Mouse (Mus musculus) liver, adult 2 months (tissue): ENCODE data around the gene Ctdspl. TPM values are rescaled to one million over a fixed set of nuclear protein-coding genes. Genes with fewer than 3 reads are reported as not detected.

ENCODE experiments used
- DNase-seq: peaks from one replicate; pipeline ENCODE4 v3.0.0-alpha.2; 2011; ENCODE audit warnings: low read depth, low spot score; ENCODE audit errors: extremely low read depth
- H3K27ac ChIP-seq: fragments of 200-500 bp; replicated peaks from 2 replicates; pipeline ENCODE4 v1.5.1; 2012; ENCODE audit warnings: low read depth, mild to moderate bottlenecking, control low read depth, inconsistent platforms, low read length; ENCODE audit not compliant: insufficient read depth
- H3K27me3 ChIP-seq: fragments of 200-500 bp; 2 replicates; pipeline ENCODE4 v1.6.1; 2012; ENCODE audit warnings: mild to moderate bottlenecking, moderate library complexity, low read length, inconsistent platforms; ENCODE audit not compliant: control insufficient read depth, insufficient read depth
- H3K36me3 ChIP-seq: fragments of 200-500 bp; 2 replicates; pipeline ENCODE4 v1.6.1; 2012; ENCODE audit warnings: low read length, inconsistent platforms; ENCODE audit not compliant: control insufficient read depth, insufficient read depth
- H3K4me1 ChIP-seq: fragments of 200-500 bp; 2 replicates; pipeline ENCODE4 v1.6.1; 2011; ENCODE audit warnings: low read length; ENCODE audit not compliant: control insufficient read depth, insufficient read depth
- H3K4me3 ChIP-seq: fragments of 200-500 bp; 2 replicates; pipeline ENCODE4 v1.5.1; 2011; ENCODE audit warnings: low read depth, mild to moderate bottlenecking, control low read depth, low read length, moderate library complexity; ENCODE audit not compliant: insufficient read depth
- H3K79me2 ChIP-seq: fragments of 200-500 bp; 2 replicates; pipeline ENCODE4 v1.6.1; 2012; ENCODE audit warnings: inconsistent platforms, mild to moderate bottlenecking, low read length, moderate library complexity; ENCODE audit not compliant: control insufficient read depth, insufficient read depth
- H3K9ac ChIP-seq: fragments of 200-500 bp; 2 replicates; pipeline ENCODE4 v1.6.1; 2012; ENCODE audit warnings: low read depth, mild to moderate bottlenecking, control low read depth, inconsistent platforms, low read length
- CTCF ChIP-seq: fragments of 200-500 bp; IDR thresholded peaks from 2 replicates; pipeline ENCODE4 v1.5.1; 2011; ENCODE audit warnings: low read depth, low read length, control low read depth
- POLR2A ChIP-seq: fragments of 200-500 bp; IDR thresholded peaks from 2 replicates; pipeline ENCODE4 v1.6.1; 2011; ENCODE audit warnings: low read length, control low read depth; ENCODE audit not compliant: insufficient read depth; ENCODE audit errors: extremely low read depth
- WGBS: fragments of 180-500 bp; shearing (Covaris S2); methylation state at CpG from one replicate; pipeline ENCODE4 v1.1.7; 2018; 5-methylcytosine and 5-hydroxymethylcytosine counted together
- polyA plus RNA-seq: library from polyadenylated mRNA; depleted of rRNA; stranded (reverse); fragments of >200 nt; gene quantifications from 2 replicates; pipeline ENCODE4 v1.2.3, GENCODE M21; 2012
- total RNA-seq: library from RNA; depleted of rRNA; stranded (reverse); fragments of >200 nt; gene quantifications from 2 replicates; pipeline ENCODE4 v1.2.3, GENCODE M21; 2014

The Ctdspl gene
- total and polyA plus RNA-seq, 2 experiments = 2.5 to 3.5 TPM

DNA sequence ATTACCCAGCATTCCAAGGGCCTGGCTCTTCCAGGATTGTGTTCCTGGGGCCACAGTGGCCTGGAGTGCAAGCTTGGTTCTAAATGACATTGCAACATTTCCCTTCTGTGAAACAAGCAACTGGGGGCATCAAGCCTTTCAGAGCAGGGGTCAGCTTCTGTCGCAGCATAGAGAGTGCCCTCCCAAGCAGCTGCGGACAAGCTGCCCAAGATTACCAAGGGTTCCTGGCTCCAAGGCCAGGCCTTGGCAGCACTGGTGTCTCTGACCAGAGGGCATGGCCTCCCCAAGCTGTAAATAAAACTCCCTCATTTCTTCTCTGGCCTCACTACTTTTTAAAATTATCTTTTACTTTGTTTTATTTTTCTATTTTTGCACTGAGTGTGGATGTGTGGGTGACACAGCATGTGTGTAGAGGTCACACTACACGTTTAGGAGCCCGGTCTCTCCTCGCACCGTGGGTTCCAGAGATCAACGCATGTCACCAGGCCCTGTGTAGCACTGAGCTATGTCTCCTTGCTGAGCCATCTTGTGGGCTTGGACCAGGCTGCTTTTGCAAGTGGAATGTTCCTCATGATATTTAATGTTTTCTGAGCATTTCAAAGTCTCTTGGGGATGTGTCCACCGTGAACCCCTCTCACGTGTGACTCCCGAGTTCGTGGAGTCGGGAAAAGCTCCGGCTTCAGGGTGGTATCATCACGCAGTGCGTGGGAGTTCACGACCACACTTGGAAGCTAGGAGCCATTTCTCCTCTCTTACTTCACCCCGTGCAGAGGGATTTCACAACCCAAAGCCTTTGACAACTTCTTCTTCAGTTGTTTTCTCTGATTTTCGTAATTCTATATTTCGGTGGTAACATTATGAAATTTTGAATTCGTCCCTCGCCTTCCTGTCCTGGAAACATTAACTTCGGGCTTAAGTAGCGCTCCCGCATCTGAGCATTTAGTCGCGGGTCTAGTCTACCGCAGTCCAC, 102.3 kb downstream of the Ctdspl start:
- no peaks in the 10 kb centered on the region for H3K4me1 ChIP-seq
- no peak overlapping the region for H3K9ac ChIP-seq
- TF ChIP-seq CTCF (no peak), POLR2A (no peak)
- H3K27ac ChIP-seq = no peak overlapping the region
- WGBS = 93% methylated on average over 27 of the region's 27 CpGs
- H3K79me2 ChIP-seq = no peaks in the 10 kb centered on the region
- H3K4me3 ChIP-seq = no peak overlapping the region
- H3K36me3 ChIP-seq = no peaks in the 10 kb centered on the region
- DNase-seq = no peak
- no peaks in the 10 kb centered on the region for H3K27me3 ChIP-seq

DNA sequence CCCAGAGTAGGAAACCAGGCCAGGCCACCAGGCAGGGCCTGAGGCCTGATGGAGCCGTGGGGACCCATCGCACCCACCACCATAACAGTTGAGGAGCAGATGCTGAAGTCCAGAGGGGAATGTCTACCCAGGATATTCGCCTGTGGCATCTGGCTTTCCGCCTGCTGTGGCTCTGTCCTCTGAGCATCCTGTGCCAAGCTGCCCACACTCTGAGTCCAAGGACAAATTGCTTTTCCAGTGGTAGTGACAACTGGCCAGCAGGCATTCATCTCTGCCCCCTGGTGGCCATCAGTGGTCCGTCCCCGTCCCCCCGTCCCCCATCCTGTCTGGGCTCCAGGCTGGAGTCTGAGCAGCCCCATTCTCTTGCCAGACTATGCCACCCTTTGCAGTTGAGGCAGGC, 103.3 kb downstream of the Ctdspl start:
- no peaks in the 10 kb centered on the region for H3K4me1 ChIP-seq
- no peak overlapping the region for H3K4me3 ChIP-seq
- H3K79me2 ChIP-seq = no peaks in the 10 kb centered on the region
- peak; percentile 51 for DNase-seq
- TF ChIP-seq CTCF (peak; percentile 88), POLR2A (no peak)
- 45% methylated on average over 7 of the region's 7 CpGs for WGBS
- no peaks in the 10 kb centered on the region for H3K36me3 ChIP-seq
- H3K27me3 ChIP-seq = no peaks in the 10 kb centered on the region
- H3K27ac ChIP-seq = no peak overlapping the region
- no peak overlapping the region for H3K9ac ChIP-seq

DNA sequence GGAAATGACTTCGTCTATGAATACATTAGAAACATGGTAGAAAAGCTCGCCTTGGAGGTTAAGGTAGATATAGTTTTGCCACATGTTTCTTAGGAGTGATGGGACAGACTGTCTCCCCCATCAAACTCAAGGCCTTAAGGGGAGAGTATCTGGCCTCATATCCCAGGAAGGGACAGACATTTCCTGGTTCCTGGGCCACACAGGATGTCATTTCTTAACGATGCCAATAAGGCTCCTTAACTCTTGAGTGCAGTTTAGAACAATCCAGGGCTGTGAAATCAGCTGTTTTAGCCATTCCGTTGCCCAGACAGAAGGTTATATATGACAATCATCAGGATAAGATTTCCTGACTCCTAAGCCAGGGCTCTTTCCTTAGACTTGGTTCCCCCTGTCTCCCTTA, 104.8 kb downstream of the Ctdspl start:
- Histone ChIP-seq H3K79me2 (no peaks in the 10 kb centered on the region), H3K4me3 (no peak overlapping the region), H3K36me3 (no peaks in the 10 kb centered on the region), H3K4me1 (no peaks in the 10 kb centered on the region), H3K27me3 (no peaks in the 10 kb centered on the region), H3K9ac (no peak overlapping the region), H3K27ac (0 out of 2 replicates have a peak overlapping the region, but pooled peaks have one; percentile 38)
- 86% methylated on average over 4 of the region's 4 CpGs for WGBS
- no peak for DNase-seq
- TF ChIP-seq POLR2A = no peak
- TF ChIP-seq CTCF = no peak

DNA sequence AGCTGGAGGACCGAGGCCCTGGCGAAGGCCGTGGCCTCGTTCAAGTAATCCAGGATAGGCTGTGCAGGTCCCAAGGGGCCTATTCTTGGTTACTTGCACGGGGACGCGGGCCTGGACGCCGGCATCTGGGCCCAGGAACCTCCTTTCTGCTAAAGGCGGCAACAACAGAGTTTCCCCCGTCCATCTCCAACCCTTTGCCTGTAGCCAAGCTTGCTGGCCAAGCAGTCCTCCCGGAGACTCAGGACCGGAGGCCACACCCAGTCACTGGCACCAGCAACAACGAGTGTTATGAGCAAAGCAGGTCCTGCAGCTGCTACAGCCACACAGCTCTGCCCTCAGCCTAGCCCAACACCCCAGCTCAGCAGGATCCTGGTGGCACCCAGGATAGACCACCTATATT, 105.5 kb downstream of the Ctdspl start:
- no peak for DNase-seq
- TF ChIP-seq CTCF = no peak
- TF ChIP-seq POLR2A = no peak

DNA sequence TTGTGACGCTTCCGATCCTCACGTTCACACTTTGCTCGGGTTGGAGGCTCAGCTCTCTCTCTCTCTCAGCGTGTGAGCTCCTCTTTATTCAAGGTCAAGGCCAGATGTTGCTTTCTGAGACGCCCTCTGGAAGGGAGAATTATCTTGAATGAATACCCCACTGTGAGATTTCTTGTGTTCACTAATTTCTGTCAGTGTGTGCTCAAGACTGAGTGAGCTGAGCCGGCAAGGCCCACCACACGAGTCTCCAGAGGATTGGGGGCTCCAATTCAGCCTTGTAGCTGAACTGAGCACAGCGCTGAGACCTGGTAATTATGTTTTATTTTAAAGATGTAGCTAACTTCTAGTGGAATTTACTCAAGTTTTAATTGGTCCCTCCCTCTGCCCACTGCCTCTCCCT, 106.3 kb downstream of the Ctdspl start:
- 83% methylated on average over 9 of the region's 9 CpGs for WGBS

More for the DNA sequence above, 105.5 kb downstream of the Ctdspl start:
- H3K9ac ChIP-seq = no peak overlapping the region
- H3K4me1 ChIP-seq = no peaks in the 10 kb centered on the region
- no peaks in the 10 kb centered on the region for H3K36me3 ChIP-seq
- peak overlapping the region; percentile 38 for H3K27ac ChIP-seq
- no peak overlapping the region for H3K4me3 ChIP-seq
- no peaks in the 10 kb centered on the region for H3K27me3 ChIP-seq
- no peaks in the 10 kb centered on the region for H3K79me2 ChIP-seq
- WGBS = 75% methylated on average over 14 of the region's 14 CpGs

More for the DNA sequence above, 106.3 kb downstream of the Ctdspl start:
- Histone ChIP-seq H3K27ac (no peak overlapping the region), H3K27me3 (no peaks in the 10 kb centered on the region), H3K4me1 (no peaks in the 10 kb centered on the region), H3K4me3 (no peak overlapping the region), H3K9ac (no peak overlapping the region), H3K36me3 (no peaks in the 10 kb centered on the region), H3K79me2 (no peaks in the 10 kb centered on the region)
- no peak for DNase-seq
- TF ChIP-seq CTCF (no peak), POLR2A (no peak)
